Mouse (Mus musculus): ENCODE data around the gene Ear6.

- TF ChIP-seq GATA1 (IDR thresholded peaks at IDR 0.05; ENCODE audit: low read length), result no peak
- TF ChIP-seq TAL1 (IDR thresholded peaks at IDR 0.05; ENCODE audit: low read length), result no peak
These were observed 10.7 kb upstream of the Ear6 start for GRCm38 (mm10) chr14:51842781-51843180.

Measured in erythroblast, embryonic 14.5 days (primary cell).